Mouse (Mus musculus) urinary bladder, postnatal 10 days (tissue): ENCODE results near the gene Pde10a.

Experiments
- DNase-seq: peaks from one replicate; pipeline ENCODE4 v3.0.0; 2022; ENCODE audit warnings: low spot score

The Pde10a gene

GRCm38 (mm10) chr17:8525971-8526740, 984 bp downstream of the Pde10a start:
- no peak for DNase-seq

- no peak for DNase-seq
Measured at GRCm38 (mm10) chr17:8526815-8527261, 1.7 kb downstream of the Pde10a start.

GRCm38 (mm10) chr17:8528641-8529040, 3.5 kb downstream of the Pde10a start:
- DNase-seq, result no peak

- no peak for DNase-seq
Measured at GRCm38 (mm10) chr17:8532609-8533008, 7.4 kb downstream of the Pde10a start.

- DNase-seq, result no peak
Measured at GRCm38 (mm10) chr17:8533828-8534227, 8.7 kb downstream of the Pde10a start.

GRCm38 (mm10) chr17:8536522-8536921, 11.3 kb downstream of the Pde10a start:
- DNase-seq, result no peak

GRCm38 (mm10) chr17:8538102-8538501, 12.9 kb downstream of the Pde10a start:
- no peak for DNase-seq

GRCm38 (mm10) chr17:8541974-8542538, 16.9 kb downstream of the Pde10a start:
- DNase-seq, result no peak

GRCm38 (mm10) chr17:8546366-8546765, 21.2 kb downstream of the Pde10a start:
- no peak for DNase-seq

- DNase-seq, result no peak
Measured at GRCm38 (mm10) chr17:8548733-8549132, 23.6 kb downstream of the Pde10a start.

- DNase-seq, result no peak
Measured at GRCm38 (mm10) chr17:8551641-8552040, 26.5 kb downstream of the Pde10a start.

- no peak for DNase-seq
Measured at GRCm38 (mm10) chr17:8552346-8553035, 27.3 kb downstream of the Pde10a start.

- DNase-seq, result no peak
Measured at GRCm38 (mm10) chr17:8553601-8554000, 28.4 kb downstream of the Pde10a start.

GRCm38 (mm10) chr17:8554219-8554618, 29.0 kb downstream of the Pde10a start:
- no peak for DNase-seq

GRCm38 (mm10) chr17:8555785-8556184, 30.6 kb downstream of the Pde10a start:
- no peak for DNase-seq

- DNase-seq, result no peak
Measured at GRCm38 (mm10) chr17:8556223-8556622, 31.1 kb downstream of the Pde10a start.

GRCm38 (mm10) chr17:8557926-8558325, 32.8 kb downstream of the Pde10a start:
- no peak for DNase-seq

GRCm38 (mm10) chr17:8562101-8562885, 37.1 kb downstream of the Pde10a start:
- DNase-seq, result no peak

- DNase-seq, result no peak
Measured at GRCm38 (mm10) chr17:8562886-8563280, 37.7 kb downstream of the Pde10a start.

- DNase-seq, result no peak
Measured at GRCm38 (mm10) chr17:8566850-8567249, 41.7 kb downstream of the Pde10a start, which contains the start of gene Gm17087. Gene Gm17087 (minus strand): TSS chr17:8566950.

- no peak for DNase-seq
Measured at GRCm38 (mm10) chr17:8573542-8574260, 48.5 kb downstream of the Pde10a start.

GRCm38 (mm10) chr17:8580360-8580759, 55.2 kb downstream of the Pde10a start:
- no peak for DNase-seq
